Mouse (Mus musculus): ENCODE measurements around the gene Dhrs1. TPM values are rescaled to one million over a fixed set of nuclear protein-coding genes. Genes with fewer than 3 reads are reported as not detected.

Dhrs1 gene
- polyA plus RNA-seq (2015; fragmentation: Nextera tagmentation; extraction: Ambion mirVana), result 83.3 and 93.4 TPM in 2 replicates

GRCm38 (mm10) chr14:55745180-55745860 lies at the start of gene Dhrs1, which contains the start of gene Nop9:
Gene Dhrs1 (minus strand): TSS chr14:55745690.
Gene Nop9 (plus strand): TSS chr14:55745693.
- Histone ChIP-seq H3K27me3 (no peaks in the 10 kb centered on the region), H3K4me3 (peak within 1 kb of the TSS; percentile 89), H3K9me3 (no peaks in the 10 kb centered on the region), H3K36me3 (peaks cover 47% of the 10 kb centered on the region), H3K4me2 (peak within 1 kb of the TSS; percentile 90), H3K9ac (peak within 1 kb of the TSS; percentile 67), H3K4me1 (peaks cover 32% of the 10 kb centered on the region), H3K27ac (peak within 1 kb of the TSS; percentile 65)
- 1% methylated on average over 48 of the region's 48 CpGs for WGBS
- ATAC-seq (ENCODE audit: insufficient number of reproducible peaks, low FRiP score, low TSS enrichment, low read depth), result peak; percentile 81

- no peaks in the 10 kb centered on the region for H3K9me3 ChIP-seq
- H3K4me1 ChIP-seq, result no peaks in the 10 kb centered on the region
- no peak overlapping the region for H3K4me3 ChIP-seq
- H3K4me2 ChIP-seq, result no peak overlapping the region
- ATAC-seq (ENCODE audit: insufficient number of reproducible peaks, low FRiP score, low TSS enrichment, low read depth), result no peak
- H3K27me3 ChIP-seq, result 0 out of 2 replicates have a peak, but pooled peaks cover 5% of the 10 kb centered on the region
- 53% methylated on average over 2 of the region's 2 CpGs for WGBS
- no peaks in the 10 kb centered on the region for H3K36me3 ChIP-seq
- H3K9ac ChIP-seq, result no peak overlapping the region
- no peak overlapping the region for H3K27ac ChIP-seq
Measured at GRCm38 (mm10) chr14:55793946-55794345, 48.5 kb upstream of the Dhrs1 start.

- 53% methylated on average over 2 of the region's 2 CpGs for whole genome bisulfite sequencing
- H3K27me3 ChIP-seq, result peaks cover 5% of the 10 kb centered on the region; the same call in 1 of the 2 replicates
Measured at GRCm38 (mm10) chr14:55793461-55793860, 48.0 kb upstream of the Dhrs1 start.

GRCm38 (mm10) chr14:55788256-55789050 lies 43.0 kb upstream of the Dhrs1 start, which contains the start of gene Ripk3:
Gene Ripk3 (minus strand): TSS chr14:55788865.
- H3K36me3 ChIP-seq, result 0 out of 2 replicates have a peak, but pooled peaks cover 3% of the 10 kb centered on the region
- peak within 1 kb of the TSS; percentile 80 for H3K4me2 ChIP-seq
- H3K4me1 ChIP-seq, result peaks cover 16% of the 10 kb centered on the region; the same call in 1 of the 2 replicates
- 5% methylated on average over 40 of the region's 40 CpGs for WGBS
- peak within 1 kb of the TSS; percentile 51 for H3K9ac ChIP-seq
- no peak within 1 kb of the TSS for H3K27ac ChIP-seq
- H3K4me3 ChIP-seq, result peak within 1 kb of the TSS; percentile 47
- no peak for ATAC-seq (ENCODE audit: insufficient number of reproducible peaks, low FRiP score, low TSS enrichment, low read depth)
- H3K27me3 ChIP-seq, result peaks cover 36% of the 10 kb centered on the region
- no peaks in the 10 kb centered on the region for H3K9me3 ChIP-seq

More at GRCm38 (mm10) chr14:55793461-55793860, 48.0 kb upstream of the Dhrs1 start:
- Histone ChIP-seq H3K27ac (no peak overlapping the region), H3K4me3 (no peak overlapping the region), H3K9me3 (no peaks in the 10 kb centered on the region), H3K9ac (no peak overlapping the region), H3K36me3 (no peaks in the 10 kb centered on the region), H3K4me2 (no peak overlapping the region), H3K4me1 (peaks cover under 1% of the 10 kb centered on the region; the same call in 1 of the 2 replicates)
- no peak for ATAC-seq (ENCODE audit: insufficient number of reproducible peaks, low FRiP score, low TSS enrichment, low read depth)

GRCm38 (mm10) chr14:55787731-55788130 lies 42.2 kb upstream of the Dhrs1 start:
- H3K36me3 ChIP-seq, result 0 out of 2 replicates have a peak, but pooled peaks cover 3% of the 10 kb centered on the region
- peaks cover 36% of the 10 kb centered on the region for H3K27me3 ChIP-seq

GRCm38 (mm10) chr14:55785195-55785594 lies 39.7 kb upstream of the Dhrs1 start:
- H3K4me3 ChIP-seq, result no peak overlapping the region

More at GRCm38 (mm10) chr14:55787731-55788130, 42.2 kb upstream of the Dhrs1 start:
- ATAC-seq (ENCODE audit: insufficient number of reproducible peaks, low FRiP score, low TSS enrichment, low read depth), result no peak
- 0 out of 2 replicates have a peak overlapping the region, but pooled peaks have one; percentile 51 for H3K9ac ChIP-seq
- no peak overlapping the region for H3K27ac ChIP-seq
- H3K4me3 ChIP-seq, result peak overlapping the region; percentile 47
- H3K4me2 ChIP-seq, result peak overlapping the region; percentile 80
- WGBS, result 32% methylated on average over 11 of the region's 11 CpGs
- H3K4me1 ChIP-seq, result peaks cover 21% of the 10 kb centered on the region; the same call in 1 of the 2 replicates
- no peaks in the 10 kb centered on the region for H3K9me3 ChIP-seq

GRCm38 (mm10) chr14:55783958-55784235 lies 38.4 kb upstream of the Dhrs1 start, which contains the start of gene Adcy4:
Gene Adcy4 (minus strand): TSS chr14:55784095.
- 4% methylated on average over 13 of the region's 13 CpGs for WGBS
- H3K4me1 ChIP-seq, result peaks cover 41% of the 10 kb centered on the region
- no peaks in the 10 kb centered on the region for H3K9me3 ChIP-seq
- peak within 1 kb of the TSS; percentile 78 for H3K4me2 ChIP-seq
- no peak for ATAC-seq (ENCODE audit: insufficient number of reproducible peaks, low FRiP score, low TSS enrichment, low read depth)
- peaks cover 37% of the 10 kb centered on the region for H3K27me3 ChIP-seq
- H3K36me3 ChIP-seq, result peaks cover 11% of the 10 kb centered on the region; the same call in 1 of the 2 replicates
- H3K4me3 ChIP-seq, result peak within 1 kb of the TSS; percentile 51
- H3K9ac ChIP-seq, result peak within 1 kb of the TSS; percentile 55
- peak within 1 kb of the TSS; percentile 88 for H3K27ac ChIP-seq

More at GRCm38 (mm10) chr14:55785195-55785594, 39.7 kb upstream of the Dhrs1 start:
- H3K27ac ChIP-seq, result no peak overlapping the region
- no peak overlapping the region for H3K4me2 ChIP-seq
- WGBS, result 34% methylated on average over 6 of the region's 6 CpGs
- no peaks in the 10 kb centered on the region for H3K9me3 ChIP-seq
- H3K27me3 ChIP-seq, result peaks cover 41% of the 10 kb centered on the region
- no peak overlapping the region for H3K9ac ChIP-seq
- no peak for ATAC-seq (ENCODE audit: insufficient number of reproducible peaks, low FRiP score, low TSS enrichment, low read depth)
- peaks cover 8% of the 10 kb centered on the region; the same call in 1 of the 2 replicates for H3K36me3 ChIP-seq
- H3K4me1 ChIP-seq, result peaks cover 41% of the 10 kb centered on the region

- H3K9ac ChIP-seq, result peak overlapping the region; percentile 55
- peaks cover 35% of the 10 kb centered on the region for H3K27me3 ChIP-seq
- peaks cover 40% of the 10 kb centered on the region for H3K4me1 ChIP-seq
- H3K27ac ChIP-seq, result peak overlapping the region; percentile 88
- WGBS, result 3% methylated on average over 31 of the region's 31 CpGs
- H3K4me2 ChIP-seq, result peak overlapping the region; percentile 78
- peak; percentile 45; the same call in 1 of the 2 replicates for ATAC-seq (ENCODE audit: insufficient number of reproducible peaks, low FRiP score, low TSS enrichment, low read depth)
- H3K36me3 ChIP-seq, result peaks cover 14% of the 10 kb centered on the region; the same call in 1 of the 2 replicates
- peak overlapping the region; percentile 51 for H3K4me3 ChIP-seq
- H3K9me3 ChIP-seq, result no peaks in the 10 kb centered on the region
Measured at GRCm38 (mm10) chr14:55783171-55783957, 37.9 kb upstream of the Dhrs1 start.

GRCm38 (mm10) chr14:55782361-55782960 lies 37.0 kb upstream of the Dhrs1 start:
- H3K9ac ChIP-seq, result 0 out of 2 replicates have a peak overlapping the region, but pooled peaks have one; percentile 55
- 45% methylated on average over 9 of the region's 9 CpGs for WGBS
- H3K4me3 ChIP-seq, result peak overlapping the region; percentile 51
- H3K36me3 ChIP-seq, result peaks cover 23% of the 10 kb centered on the region; the same call in 1 of the 2 replicates
- H3K4me1 ChIP-seq, result peaks cover 33% of the 10 kb centered on the region
- H3K27me3 ChIP-seq, result peaks cover 26% of the 10 kb centered on the region
- no peaks in the 10 kb centered on the region for H3K9me3 ChIP-seq
- peak overlapping the region; percentile 78 for H3K4me2 ChIP-seq
- peak overlapping the region; percentile 88 for H3K27ac ChIP-seq
- no peak for ATAC-seq (ENCODE audit: insufficient number of reproducible peaks, low FRiP score, low TSS enrichment, low read depth)

- no peak overlapping the region; the same call in none of the 2 replicates for H3K4me3 ChIP-seq
- WGBS, result 14% methylated on average over 14 of the region's 14 CpGs
- H3K9ac ChIP-seq, result no peak overlapping the region
- H3K27ac ChIP-seq, result no peak overlapping the region
- peaks cover 24% of the 10 kb centered on the region; the same call in 1 of the 2 replicates for H3K36me3 ChIP-seq
- peaks cover 33% of the 10 kb centered on the region for H3K4me1 ChIP-seq
- no peaks in the 10 kb centered on the region for H3K9me3 ChIP-seq
- peak; percentile 54 for ATAC-seq (ENCODE audit: insufficient number of reproducible peaks, low FRiP score, low TSS enrichment, low read depth)
- peak overlapping the region; percentile 78 for H3K4me2 ChIP-seq
- peaks cover 15% of the 10 kb centered on the region for H3K27me3 ChIP-seq
Measured at GRCm38 (mm10) chr14:55781310-55781709, 35.8 kb upstream of the Dhrs1 start.

All from limb, embryonic 15.5 days (tissue).